Mouse (Mus musculus) midbrain, embryonic 10.5 days (tissue): ENCODE results near the gene Rbm8a. TPM values are rescaled to one million over a fixed set of nuclear protein-coding genes. Genes with fewer than 3 reads are reported as not detected.
A peak's percentile ranks its signal among the peaks of the same experiment; 100 is the strongest.
"Not testable (repeated sequence)": the region's sequence is repeated elsewhere in the genome, so short reads cannot be mapped to it uniquely, and the experiment has no call there.

Experiments used
- DNase-seq: peaks from one replicate; pipeline ENCODE4 v3.0.0-alpha.2; 2017; ENCODE audit warnings: low spot score
- H3K27ac ChIP-seq: fragments of 300-500 bp; sonication (generic); replicated peaks from 2 replicates; pipeline ENCODE4 v1.5.1; 2016; ENCODE audit warnings: mild to moderate bottlenecking
- H3K27me3 ChIP-seq: fragments of 300-500 bp; sonication (generic); 2 replicates; pipeline ENCODE4 v1.6.1; 2016; ENCODE audit warnings: low read depth, mild to moderate bottlenecking; ENCODE audit not compliant: poor library complexity, severe bottlenecking
- H3K36me3 ChIP-seq: fragments of 300-500 bp; sonication (generic); 2 replicates; pipeline ENCODE4 v1.6.1; 2016; ENCODE audit warnings: mild to moderate bottlenecking, moderate library complexity
- H3K4me1 ChIP-seq: fragments of 300-500 bp; sonication (generic); 2 replicates; pipeline ENCODE4 v1.6.1; 2016
- H3K4me3 ChIP-seq: fragments of 300-500 bp; sonication (generic); 2 replicates; pipeline ENCODE4 v1.5.1; 2016; ENCODE audit warnings: mild to moderate bottlenecking, moderate library complexity
- H3K9me3 ChIP-seq: fragments of 300-500 bp; sonication (generic); replicated peaks from 2 replicates; pipeline ENCODE4 v1.6.1; 2016; ENCODE audit warnings: mild to moderate bottlenecking
- whole genome bisulfite sequencing: fragments of 180-500 bp; shearing (Covaris S2); methylation state at CpG from one replicate; pipeline ENCODE4 v1.1.7; 2016; 5-methylcytosine and 5-hydroxymethylcytosine counted together
- polyA plus RNA-seq: library from polyadenylated mRNA; unstranded; fragments of >200 nt; fragmentation: Nextera tagmentation; extraction: Ambion mirVana; gene quantifications from 2 replicates; pipeline ENCODE4 v1.2.1, GENCODE M21; 2016

Gene Rbm8a
- polyA plus RNA-seq, 1 experiment from 2014 or later: 215 TPM

- H3K9me3 ChIP-seq: no peaks in the 10 kb centered on the region
- peaks cover 51% of the 10 kb centered on the region for H3K27me3 ChIP-seq
- H3K36me3 ChIP-seq: 0 out of 2 replicates have a peak, but pooled peaks cover 2% of the 10 kb centered on the region
- under 1% methylated on average over 54 of the region's 54 CpGs for WGBS
- H3K4me1 ChIP-seq: peaks cover 84% of the 10 kb centered on the region
- H3K27ac ChIP-seq: peak overlapping the region; percentile 89
- peak overlapping the region; percentile 66 for H3K4me3 ChIP-seq
- peak; percentile 85 for DNase-seq
Measured at GRCm38 (mm10) chr3:96598156-96599068, 31.3 kb upstream of the Rbm8a start.

DNA sequence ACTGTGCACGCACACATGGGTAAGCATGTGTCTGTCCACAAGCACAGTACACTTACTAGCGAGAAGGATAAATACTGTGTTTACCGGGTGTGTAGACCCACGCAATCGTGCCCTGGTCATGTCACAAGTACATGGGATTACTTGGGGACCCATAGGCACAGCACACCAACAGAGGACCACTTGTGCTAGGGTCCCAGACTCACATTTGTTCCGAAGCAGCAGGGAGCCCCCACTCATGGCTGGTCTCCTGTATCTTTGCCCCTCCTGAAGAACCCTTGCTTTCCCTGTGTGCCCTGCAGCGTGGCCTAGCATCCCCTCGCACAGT, 30.7 kb upstream of the Rbm8a start:
- Histone ChIP-seq H3K4me1 (peaks cover 85% of the 10 kb centered on the region), H3K27ac (peak overlapping the region; percentile 89), H3K36me3 (peaks cover 8% of the 10 kb centered on the region), H3K9me3 (no peaks in the 10 kb centered on the region), H3K27me3 (peaks cover 51% of the 10 kb centered on the region), H3K4me3 (peak overlapping the region; percentile 66)
- no peak for DNase-seq
- WGBS: 46% methylated on average over 8 of the region's 8 CpGs

GRCm38 (mm10) chr3:96599411-96599810, 30.3 kb upstream of the Rbm8a start:
- Histone ChIP-seq H3K4me1 (peaks cover 85% of the 10 kb centered on the region), H3K27me3 (peaks cover 51% of the 10 kb centered on the region), H3K4me3 (peak overlapping the region; percentile 66), H3K9me3 (no peaks in the 10 kb centered on the region), H3K27ac (no peak overlapping the region), H3K36me3 (peaks cover 12% of the 10 kb centered on the region)
- 59% methylated on average over 3 of the region's 3 CpGs for WGBS
- DNase-seq: no peak

DNA sequence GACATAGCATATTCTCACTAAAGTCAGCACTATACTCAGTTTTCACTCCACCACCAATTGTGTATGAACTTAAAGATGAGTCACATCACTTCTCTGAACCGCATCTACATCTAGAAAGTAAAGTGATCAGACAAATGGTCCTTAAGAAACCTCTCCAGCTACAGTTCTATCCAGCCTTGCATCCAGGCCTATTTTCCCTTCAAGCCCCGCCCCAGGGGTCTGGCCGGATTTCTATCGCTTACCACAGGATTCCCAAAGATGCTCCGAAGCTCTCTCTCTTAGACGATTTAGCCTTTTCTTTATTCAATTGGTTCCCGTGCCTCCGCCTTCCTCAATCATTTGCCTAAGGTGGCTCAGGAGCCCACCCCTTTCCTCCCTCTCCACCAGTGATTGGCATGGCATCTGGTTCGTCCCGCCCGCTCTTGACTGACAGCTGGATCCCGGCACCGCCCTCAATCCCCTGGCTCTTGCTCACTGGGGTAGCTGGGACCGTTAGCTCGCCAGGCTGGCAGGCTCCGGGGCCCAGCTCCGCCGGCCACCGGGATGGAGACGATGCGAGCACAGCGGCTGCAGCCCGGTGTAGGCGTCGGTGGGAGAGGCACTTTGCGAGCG, 29.0 kb upstream of the Rbm8a start, which contains the start of gene Lix1l:
Gene Lix1l, plus strand, starts transcription at position 511 of the 612 bp plus-strand sequence.
- peak; percentile 96 for DNase-seq
- H3K4me1 ChIP-seq: peaks cover 90% of the 10 kb centered on the region
- 1% methylated on average over 27 of the region's 27 CpGs for WGBS
- peak within 1 kb of the TSS; percentile 97 for H3K27ac ChIP-seq
- H3K36me3 ChIP-seq: peaks cover 20% of the 10 kb centered on the region
- H3K27me3 ChIP-seq: peaks cover 39% of the 10 kb centered on the region
- peak within 1 kb of the TSS; percentile 89 for H3K4me3 ChIP-seq
- H3K9me3 ChIP-seq: no peaks in the 10 kb centered on the region

DNA sequence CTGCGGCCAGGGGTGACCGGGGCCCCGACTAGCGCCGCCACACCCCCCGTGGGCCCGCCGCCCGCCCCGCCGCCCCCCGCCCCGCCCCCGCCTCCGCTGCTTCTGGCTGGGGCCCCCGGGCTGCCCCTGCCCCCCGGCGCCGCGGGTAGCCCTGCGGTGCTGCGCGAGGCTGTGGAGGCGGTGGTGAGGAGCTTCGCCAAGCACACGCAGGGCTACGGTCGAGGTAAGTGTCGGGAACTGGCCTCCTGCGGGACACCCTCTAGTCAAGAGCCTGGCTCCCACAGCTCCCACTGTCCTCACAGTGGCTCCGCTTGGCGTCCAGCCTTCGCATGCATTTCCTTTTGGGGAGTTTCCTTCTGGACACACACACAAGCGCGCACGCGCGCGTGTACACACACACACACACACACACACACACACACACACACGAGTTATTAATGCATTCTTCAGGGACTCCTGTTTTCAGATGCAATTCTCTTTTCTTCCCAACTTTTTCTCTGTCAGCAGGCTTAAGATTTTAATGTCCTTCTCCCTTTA, 28.4 kb upstream of the Rbm8a start:
- H3K27me3 ChIP-seq: peaks cover 33% of the 10 kb centered on the region
- H3K36me3 ChIP-seq: peaks cover 24% of the 10 kb centered on the region
- H3K4me3 ChIP-seq: peak overlapping the region; percentile 89
- no peaks in the 10 kb centered on the region for H3K9me3 ChIP-seq
- DNase-seq: peak; percentile 75
- H3K4me1 ChIP-seq: peaks cover 84% of the 10 kb centered on the region
- H3K27ac ChIP-seq: peak overlapping the region; percentile 97
- WGBS: 1% methylated on average over 35 of the region's 40 CpGs

DNA sequence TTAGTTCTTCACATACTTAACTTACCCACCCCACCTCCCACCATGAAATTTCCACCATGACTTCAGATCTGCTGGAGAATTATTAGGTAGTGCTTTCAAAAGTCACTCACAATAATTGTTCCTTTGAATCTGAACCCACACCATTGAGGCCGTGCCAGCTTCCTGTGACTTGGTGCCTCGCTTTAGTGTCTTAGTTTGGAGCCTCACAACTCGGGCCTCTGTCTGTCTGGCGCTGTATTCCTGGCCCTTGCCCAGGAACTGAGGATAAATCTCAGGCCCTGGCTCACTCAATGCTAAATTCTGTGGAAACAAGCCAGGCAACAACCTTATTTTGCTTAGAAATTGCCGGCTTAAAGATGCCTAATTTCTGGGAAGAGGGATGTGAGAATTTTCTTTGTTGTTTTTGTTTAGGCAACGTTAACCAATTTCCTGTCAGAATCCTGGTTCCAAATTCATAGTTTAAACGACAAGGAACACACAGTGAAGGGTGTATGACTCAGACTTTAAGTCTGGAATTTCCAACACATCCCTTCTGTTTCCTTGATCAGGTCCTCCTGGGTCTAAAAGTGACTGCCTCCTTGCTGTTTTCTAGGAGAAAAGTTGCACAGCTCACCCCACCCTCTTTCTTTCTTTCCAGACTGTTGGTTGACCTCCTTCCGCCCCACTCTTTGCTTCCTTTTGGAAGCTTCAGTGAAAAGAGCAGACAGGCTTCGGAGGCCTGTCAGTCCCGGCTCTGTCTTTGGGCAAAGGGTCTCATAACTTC, 27.6 kb upstream of the Rbm8a start:
- Histone ChIP-seq H3K36me3 (peaks cover 30% of the 10 kb centered on the region), H3K4me1 (peaks cover 76% of the 10 kb centered on the region), H3K27ac (peak overlapping the region; percentile 97), H3K27me3 (peaks cover 25% of the 10 kb centered on the region), H3K4me3 (peak overlapping the region; percentile 89), H3K9me3 (no peaks in the 10 kb centered on the region)
- no peak for DNase-seq
- WGBS: 26% methylated on average over 10 of the region's 10 CpGs

GRCm38 (mm10) chr3:96602704-96603084, 27.0 kb upstream of the Rbm8a start:
- Histone ChIP-seq H3K4me1 (peaks cover 70% of the 10 kb centered on the region), H3K36me3 (peaks cover 35% of the 10 kb centered on the region), H3K9me3 (no peaks in the 10 kb centered on the region), H3K27ac (peak overlapping the region; percentile 97), H3K27me3 (peaks cover 19% of the 10 kb centered on the region), H3K4me3 (peak overlapping the region; percentile 89)
- no peak for DNase-seq
- 44% methylated on average over 5 of the region's 5 CpGs for whole genome bisulfite sequencing

DNA sequence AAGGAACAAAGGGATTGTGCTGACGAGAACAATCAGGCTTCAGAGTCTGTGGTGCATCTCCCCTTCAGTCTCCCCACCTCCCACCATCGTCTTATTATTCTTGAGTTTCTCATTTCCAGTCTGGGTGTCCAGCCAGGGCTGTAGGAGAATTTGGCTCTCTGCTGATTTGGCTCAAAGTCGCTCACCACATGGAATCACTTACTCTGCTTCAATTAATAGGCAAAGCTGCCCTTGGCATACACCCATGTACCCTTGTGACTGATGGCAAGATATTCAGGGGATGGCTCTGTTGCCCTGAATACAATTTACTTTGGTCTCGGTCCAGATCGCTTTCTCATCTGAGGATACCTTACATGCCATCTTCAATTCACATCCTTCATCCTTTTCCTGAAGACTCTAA, 26.4 kb upstream of the Rbm8a start:
- DNase-seq: no peak
- Histone ChIP-seq H3K36me3 (peaks cover 37% of the 10 kb centered on the region), H3K4me3 (peak overlapping the region; percentile 89), H3K9me3 (no peaks in the 10 kb centered on the region), H3K4me1 (peaks cover 64% of the 10 kb centered on the region), H3K27ac (peak overlapping the region; percentile 97), H3K27me3 (peaks cover 19% of the 10 kb centered on the region)
- 54% methylated on average over 5 of the region's 5 CpGs for WGBS

GRCm38 (mm10) chr3:96606007-96606406, 23.7 kb upstream of the Rbm8a start:
- Histone ChIP-seq H3K36me3 (peaks cover 49% of the 10 kb centered on the region), H3K4me1 (peaks cover 51% of the 10 kb centered on the region)
- H3K27ac ChIP-seq, H3K9me3 ChIP-seq, H3K27me3 ChIP-seq, H3K4me3 ChIP-seq, DNase-seq: not testable (repeated sequence)
- WGBS: 86% methylated on average over 4 of the region's 4 CpGs

GRCm38 (mm10) chr3:96606618-96607017, 23.1 kb upstream of the Rbm8a start:
- Histone ChIP-seq H3K4me1 (peaks cover 45% of the 10 kb centered on the region), H3K4me3 (no peak overlapping the region), H3K9me3 (no peaks in the 10 kb centered on the region), H3K27ac (no peak overlapping the region), H3K27me3 (no peaks in the 10 kb centered on the region), H3K36me3 (peaks cover 53% of the 10 kb centered on the region)
- WGBS: 91% methylated on average over 4 of the region's 4 CpGs
- no peak for DNase-seq

- WGBS: 95% methylated on average over 3 of the region's 3 CpGs
- Histone ChIP-seq H3K4me1 (no peaks in the 10 kb centered on the region), H3K36me3 (peaks cover 86% of the 10 kb centered on the region), H3K27ac (no peak overlapping the region), H3K27me3 (no peaks in the 10 kb centered on the region), H3K9me3 (no peaks in the 10 kb centered on the region), H3K4me3 (no peak overlapping the region)
- no peak for DNase-seq
Measured at GRCm38 (mm10) chr3:96617941-96618340, 11.8 kb upstream of the Rbm8a start.

GRCm38 (mm10) chr3:96623201-96623600, 6.5 kb upstream of the Rbm8a start:
- Histone ChIP-seq H3K27me3 (no peaks in the 10 kb centered on the region), H3K27ac (no peak overlapping the region), H3K4me3 (no peak overlapping the region), H3K9me3 (no peaks in the 10 kb centered on the region), H3K4me1 (no peaks in the 10 kb centered on the region), H3K36me3 (peaks cover 86% of the 10 kb centered on the region)
- no peak for DNase-seq
- 92% methylated on average over 4 of the region's 4 CpGs for WGBS
